Mouse (Mus musculus) midbrain, postnatal 0 days (tissue): ENCODE measurements around the gene Ston2. TPM values are rescaled to one million over a fixed set of nuclear protein-coding genes. Genes with fewer than 3 reads are reported as not detected.

Source experiments
- ATAC-seq: fragments of 200-750 bp; cut with Nextera tagmentation; 2 replicates; pipeline ENCODE4 v1.8.0; 2017; ENCODE audit warnings: moderate number of reproducible peaks, mild to moderate bottlenecking, moderate TSS enrichment, moderate library complexity; ENCODE audit not compliant: low FRiP score
- DNase-seq: peaks from one replicate; pipeline ENCODE4 v3.0.0-alpha.2; 2015; ENCODE audit warnings: low spot score
- H3K27ac ChIP-seq: fragments of 300-500 bp; sonication (generic); 2 replicates; pipeline ENCODE4 v1.5.1; 2014; ENCODE audit warnings: low read depth, mild to moderate bottlenecking, low read length, mixed read lengths
- H3K27me3 ChIP-seq: fragments of 300-500 bp; sonication (generic); 2 replicates; pipeline ENCODE4 v1.6.1; 2014; ENCODE audit warnings: low read length, control low read depth, mixed read lengths; ENCODE audit not compliant: insufficient read depth
- H3K36me3 ChIP-seq: fragments of 300-500 bp; sonication (generic); 2 replicates; pipeline ENCODE4 v1.6.1; 2014; ENCODE audit warnings: low read length, control low read depth, mixed read lengths; ENCODE audit not compliant: insufficient read depth
- H3K4me1 ChIP-seq: fragments of 300-500 bp; sonication (generic); 2 replicates; pipeline ENCODE4 v1.6.1; 2014; ENCODE audit warnings: mild to moderate bottlenecking, control low read depth, antibody characterized with exemption, low read length, mixed read lengths; ENCODE audit not compliant: insufficient read depth
- H3K4me2 ChIP-seq: fragments of 300-500 bp; sonication (generic); 2 replicates; pipeline ENCODE4 v1.6.1; 2014; ENCODE audit warnings: low read depth, mild to moderate bottlenecking, low read length, mixed read lengths; ENCODE audit not compliant: poor library complexity, severe bottlenecking
- H3K4me3 ChIP-seq: fragments of 300-500 bp; sonication (generic); 2 replicates; pipeline ENCODE4 v1.5.1; 2014; ENCODE audit warnings: low read depth, mild to moderate bottlenecking, low read length, moderate library complexity
- H3K9ac ChIP-seq: fragments of 300-500 bp; sonication (generic); replicated peaks from 2 replicates; pipeline ENCODE4 v1.6.1; 2014; ENCODE audit warnings: mild to moderate bottlenecking, low read length, moderate library complexity, mixed read lengths; ENCODE audit not compliant: poor library complexity, severe bottlenecking
- H3K9me3 ChIP-seq: fragments of 300-500 bp; sonication (generic); 2 replicates; pipeline ENCODE4 v1.6.1; 2016; ENCODE audit warnings: low read length, control low read depth
- CTCF ChIP-seq: IDR thresholded peaks from 2 replicates; pipeline ENCODE4 v1.5.1; 2016; ENCODE audit warnings: antibody characterized with exemption, mild to moderate bottlenecking
- whole genome bisulfite sequencing: fragments of 180-500 bp; shearing (Covaris S2); extraction: QIAGEN DNeasy Blood & Tissue Kit; methylation state at CpG from one replicate; pipeline ENCODE4 v1.1.7; 2014; 5-methylcytosine and 5-hydroxymethylcytosine counted together
- polyA plus RNA-seq: library from polyadenylated mRNA; unstranded; fragments of >200 nt; fragmentation: Nextera tagmentation; extraction: Ambion mirVana; gene quantifications from 2 replicates; pipeline ENCODE4 v1.2.1, GENCODE M21; 2015
- total RNA-seq: library from RNA; depleted of rRNA; stranded (reverse); fragments of >200 nt; gene quantifications from 2 replicates; pipeline ENCODE4 v1.2.3, GENCODE M21; 2014

Gene Ston2
- total and polyA plus RNA-seq, 2 experiments from 2014 or later = 7.4 to 16.8 TPM

- no peak overlapping the region for H3K4me3 ChIP-seq
- TF ChIP-seq CTCF = no peak
- no peak overlapping the region for H3K9ac ChIP-seq
- H3K9me3 ChIP-seq = no peaks in the 10 kb centered on the region
- no peaks in the 10 kb centered on the region for H3K4me1 ChIP-seq
- DNase-seq (no peak), ATAC-seq (no peak)
- no peak overlapping the region for H3K4me2 ChIP-seq
- no peaks in the 10 kb centered on the region for H3K27me3 ChIP-seq
- H3K27ac ChIP-seq = no peak overlapping the region
- 75% methylated on average over 2 of the region's 2 CpGs for WGBS
- H3K36me3 ChIP-seq = no peaks in the 10 kb centered on the region
Observed at GRCm38 (mm10) chr12:91764471-91764870, 23.7 kb downstream of the Ston2 start.

GRCm38 (mm10) chr12:91759836-91760235 lies 28.4 kb downstream of the Ston2 start:
- Histone ChIP-seq H3K9ac (no peak overlapping the region), H3K36me3 (no peaks in the 10 kb centered on the region), H3K4me3 (no peak overlapping the region), H3K9me3 (no peaks in the 10 kb centered on the region), H3K4me2 (no peak overlapping the region), H3K27me3 (no peaks in the 10 kb centered on the region), H3K27ac (no peak overlapping the region), H3K4me1 (no peaks in the 10 kb centered on the region)
- no peak for TF ChIP-seq CTCF
- no peak for ATAC-seq
- WGBS = 82% methylated on average over 3 of the region's 3 CpGs
- DNase-seq = no peak

GRCm38 (mm10) chr12:91757854-91758562 lies 30.2 kb downstream of the Ston2 start:
- no peak for TF ChIP-seq CTCF
- H3K4me3 ChIP-seq = no peak overlapping the region
- H3K9me3 ChIP-seq = no peaks in the 10 kb centered on the region
- H3K27ac ChIP-seq = no peak overlapping the region
- WGBS = 87% methylated on average over 13 of the region's 13 CpGs
- ATAC-seq (no peak), DNase-seq (no peak)
- no peaks in the 10 kb centered on the region for H3K27me3 ChIP-seq
- no peak overlapping the region for H3K4me2 ChIP-seq
- no peaks in the 10 kb centered on the region for H3K36me3 ChIP-seq
- no peak overlapping the region for H3K9ac ChIP-seq
- no peaks in the 10 kb centered on the region for H3K4me1 ChIP-seq

- no peak overlapping the region for H3K9ac ChIP-seq
- no peaks in the 10 kb centered on the region for H3K4me1 ChIP-seq
- DNase-seq (no peak), ATAC-seq (no peak)
- 75% methylated on average over 5 of the region's 5 CpGs for WGBS
- TF ChIP-seq CTCF = no peak
- H3K9me3 ChIP-seq = no peaks in the 10 kb centered on the region
- H3K36me3 ChIP-seq = no peaks in the 10 kb centered on the region
- no peaks in the 10 kb centered on the region for H3K27me3 ChIP-seq
- H3K4me3 ChIP-seq = no peak overlapping the region
- H3K27ac ChIP-seq = no peak overlapping the region
- no peak overlapping the region for H3K4me2 ChIP-seq
Observed at GRCm38 (mm10) chr12:91756562-91757166, 31.5 kb downstream of the Ston2 start.

GRCm38 (mm10) chr12:91754606-91755005 lies 33.6 kb downstream of the Ston2 start:
- H3K4me1 ChIP-seq = no peaks in the 10 kb centered on the region
- no peak for TF ChIP-seq CTCF
- no peak for ATAC-seq
- H3K36me3 ChIP-seq = no peaks in the 10 kb centered on the region
- H3K27ac ChIP-seq = no peak overlapping the region
- H3K4me2 ChIP-seq = no peak overlapping the region
- no peaks in the 10 kb centered on the region for H3K27me3 ChIP-seq
- WGBS = 76% methylated on average over 6 of the region's 6 CpGs
- peak; percentile 84 for DNase-seq
- no peak overlapping the region for H3K4me3 ChIP-seq
- no peaks in the 10 kb centered on the region for H3K9me3 ChIP-seq
- H3K9ac ChIP-seq = no peak overlapping the region

GRCm38 (mm10) chr12:91752711-91753110 lies 35.5 kb downstream of the Ston2 start:
- WGBS = 95% methylated on average over 5 of the region's 5 CpGs
- Histone ChIP-seq H3K36me3 (no peaks in the 10 kb centered on the region), H3K27ac (no peak overlapping the region), H3K4me1 (no peaks in the 10 kb centered on the region), H3K27me3 (no peaks in the 10 kb centered on the region), H3K9me3 (no peaks in the 10 kb centered on the region), H3K4me2 (no peak overlapping the region), H3K9ac (no peak overlapping the region), H3K4me3 (no peak overlapping the region)
- ATAC-seq (no peak), DNase-seq (no peak)
- TF ChIP-seq CTCF = no peak
